Mouse (Mus musculus): ENCODE measurements around the gene Pmm1. TPM values are rescaled to one million over a fixed set of nuclear protein-coding genes. Genes with fewer than 3 reads are reported as not detected.
"Not testable (repeated sequence)": the region's sequence is repeated elsewhere in the genome, so short reads cannot be mapped to it uniquely, and the experiment has no call there.

The Pmm1 gene
- polyA plus RNA-seq (2015; fragmentation: Nextera tagmentation; extraction: Ambion mirVana) = 82.5 and 84.5 TPM in 2 replicates

DNA sequence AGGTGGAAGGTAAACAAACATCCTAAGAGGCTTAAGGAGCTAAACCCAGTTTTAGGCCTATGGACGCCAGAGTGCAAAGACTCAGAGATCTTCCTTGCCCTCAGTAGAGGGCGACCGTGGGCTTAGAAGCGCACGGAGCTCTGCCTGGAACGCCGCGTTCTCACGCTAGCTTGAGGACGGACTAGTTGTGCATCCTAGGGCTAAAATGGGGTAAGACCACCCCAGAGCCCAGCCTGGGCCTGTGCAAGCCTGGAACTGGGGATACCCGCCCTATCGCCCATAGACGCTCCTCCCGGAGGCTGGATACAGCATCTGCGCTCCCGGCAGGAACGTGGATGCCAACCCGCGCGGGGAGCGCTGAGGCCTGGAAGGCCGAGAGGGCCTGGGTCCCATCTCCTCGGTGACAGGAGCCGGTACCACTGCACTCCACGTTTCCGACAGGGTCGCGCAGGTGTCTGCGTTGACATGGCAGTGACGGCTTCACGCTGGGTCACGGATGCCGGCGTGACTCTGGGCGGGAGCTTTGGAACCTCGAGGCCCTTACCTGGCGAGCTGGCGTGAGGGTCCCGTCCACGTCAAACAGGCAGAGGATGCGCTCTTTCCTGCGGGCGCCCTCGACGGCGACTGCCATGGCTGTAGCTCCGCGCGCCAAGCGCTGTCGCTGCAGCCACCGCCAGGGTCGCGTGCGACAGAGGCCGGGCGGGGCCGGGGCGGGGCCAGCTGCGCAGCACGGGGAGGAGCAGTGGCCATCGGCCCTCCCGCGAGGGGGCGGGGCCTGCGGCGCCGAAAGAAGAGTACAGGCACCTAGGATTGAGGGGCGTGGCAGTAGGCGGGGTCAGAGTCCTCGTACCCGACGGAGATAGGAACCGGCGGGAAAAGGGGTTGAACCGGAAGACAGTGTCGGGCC lies at the start of gene Pmm1:
Gene Pmm1 (minus strand): TSS at position 760 of the 907 bp plus-strand sequence.
- peak; percentile 97 for ATAC-seq (replicated peaks)

DNA sequence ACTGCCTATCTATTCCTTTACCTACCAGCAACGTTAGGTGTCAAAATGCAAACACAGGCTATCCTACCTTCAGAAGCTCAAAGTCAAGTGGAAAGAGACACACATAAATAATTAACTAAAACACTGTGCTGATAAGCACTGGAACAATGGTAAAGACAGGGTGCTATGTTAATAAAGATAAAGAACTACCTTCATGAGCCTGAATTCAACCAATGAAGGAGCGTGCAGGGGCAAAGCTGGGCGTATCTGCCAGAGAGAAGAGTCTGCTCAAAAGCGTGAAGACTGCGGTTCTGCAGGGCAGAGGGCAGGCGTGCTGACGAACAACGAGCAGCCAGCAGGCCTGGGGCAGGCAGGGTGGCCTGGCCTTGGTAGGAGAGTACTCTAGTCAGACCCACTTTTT lies 43.5 kb upstream of the Pmm1 start:
- no peak for ATAC-seq (replicated peaks)
- H3K9me3 ChIP-seq = no peaks in the 10 kb centered on the region
- no peak overlapping the region for H3K4me2 ChIP-seq (replicated peaks)
- H3K27ac ChIP-seq (replicated peaks) = no peak overlapping the region
- no peaks in the 10 kb centered on the region for H3K27me3 ChIP-seq
- H3K4me3 ChIP-seq = no peak overlapping the region
- WGBS = 94% methylated on average over 8 of the region's 8 CpGs
- peaks cover 29% of the 10 kb centered on the region for H3K36me3 ChIP-seq
- H3K9ac ChIP-seq (replicated peaks) = no peak overlapping the region
- H3K4me1 ChIP-seq = no peaks in the 10 kb centered on the region

More for the DNA sequence above, at the start of gene Pmm1:
- Histone ChIP-seq H3K36me3 (no peaks in the 10 kb centered on the region), H3K4me1 (peaks cover 24% of the 10 kb centered on the region), H3K4me3 (peak within 1 kb of the TSS; percentile 76), H3K9ac (replicated peaks) (peak within 1 kb of the TSS; percentile 75), H3K4me2 (replicated peaks) (peak within 1 kb of the TSS; percentile 88), H3K27ac (replicated peaks) (peak within 1 kb of the TSS; percentile 89), H3K9me3 (no peaks in the 10 kb centered on the region), H3K27me3 (no peaks in the 10 kb centered on the region)
- WGBS = under 1% methylated on average over 77 of the region's 77 CpGs

DNA sequence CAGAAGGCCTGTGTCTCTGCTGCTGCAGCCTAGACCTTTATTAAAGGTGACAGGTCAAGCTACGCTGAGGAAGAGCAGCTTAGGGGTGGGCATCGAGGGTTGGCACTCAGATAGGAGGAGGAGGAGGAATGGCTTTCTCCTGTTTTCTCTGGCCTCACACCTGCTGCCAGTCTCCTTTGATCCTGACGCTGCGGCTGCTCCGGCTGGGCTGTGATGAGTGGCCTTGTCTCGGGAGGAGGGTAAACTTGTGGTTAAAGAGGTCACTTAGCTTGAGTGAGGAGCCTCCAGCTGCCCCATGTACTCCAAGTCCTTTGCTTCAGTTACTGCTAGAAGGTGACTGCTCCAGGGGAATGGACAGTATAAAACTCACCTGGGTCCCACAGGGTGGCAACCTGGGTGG lies 33.3 kb upstream of the Pmm1 start:
- H3K9me3 ChIP-seq = no peaks in the 10 kb centered on the region
- no peak overlapping the region for H3K9ac ChIP-seq (replicated peaks)
- H3K36me3 ChIP-seq = peaks cover 39% of the 10 kb centered on the region
- H3K27ac ChIP-seq (replicated peaks) = no peak overlapping the region
- no peak overlapping the region for H3K4me2 ChIP-seq (replicated peaks)
- no peaks in the 10 kb centered on the region for H3K27me3 ChIP-seq
- H3K4me3 ChIP-seq = no peak overlapping the region
- no peak for ATAC-seq (replicated peaks)
- peaks cover 6% of the 10 kb centered on the region; the same call in 1 of the 2 replicates for H3K4me1 ChIP-seq
- WGBS = 93% methylated on average over 6 of the region's 6 CpGs

DNA sequence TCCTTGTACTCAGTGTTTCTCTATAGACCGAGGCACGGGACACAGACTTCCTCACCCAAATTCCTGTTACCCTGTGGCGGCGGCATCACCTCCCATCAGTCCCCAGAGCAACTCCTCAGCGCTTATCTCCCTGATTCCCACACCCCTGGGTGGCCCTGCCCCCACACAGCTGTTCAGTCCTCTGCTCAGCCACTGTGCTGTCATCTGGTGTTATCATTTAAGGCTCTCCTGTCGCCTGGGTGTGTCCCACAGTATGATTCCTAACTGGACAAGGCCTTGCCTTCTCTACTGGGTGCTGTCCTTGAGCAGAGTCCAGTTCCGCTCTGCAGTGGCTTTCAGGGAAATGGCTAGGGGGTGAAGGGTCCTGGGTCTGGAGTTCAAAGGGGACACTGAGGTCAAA lies 29.8 kb upstream of the Pmm1 start:
- Histone ChIP-seq H3K4me2 (replicated peaks) (no peak overlapping the region), H3K36me3 (peaks cover 17% of the 10 kb centered on the region), H3K4me1 (peaks cover 10% of the 10 kb centered on the region), H3K4me3 (no peak overlapping the region), H3K27me3 (no peaks in the 10 kb centered on the region), H3K9ac (replicated peaks) (no peak overlapping the region), H3K27ac (replicated peaks) (no peak overlapping the region), H3K9me3 (no peaks in the 10 kb centered on the region)
- ATAC-seq (replicated peaks) = no peak
- 58% methylated on average over 7 of the region's 7 CpGs for WGBS

- Histone ChIP-seq H3K27ac (replicated peaks) (0 out of 2 replicates have a peak overlapping the region, but pooled peaks have one; percentile 20), H3K4me3 (no peak overlapping the region), H3K4me2 (replicated peaks) (no peak overlapping the region), H3K27me3 (no peaks in the 10 kb centered on the region), H3K36me3 (peaks cover 8% of the 10 kb centered on the region), H3K4me1 (peaks cover 17% of the 10 kb centered on the region), H3K9ac (replicated peaks) (no peak overlapping the region; the same call in 1 of the 2 replicates), H3K9me3 (no peaks in the 10 kb centered on the region)
- peak; percentile 66 for ATAC-seq (replicated peaks)
- 36% methylated on average over 11 of the region's 11 CpGs for WGBS
Measured at GRCm38 (mm10) chr15:81989371-81990062, 28.8 kb upstream of the Pmm1 start.

DNA sequence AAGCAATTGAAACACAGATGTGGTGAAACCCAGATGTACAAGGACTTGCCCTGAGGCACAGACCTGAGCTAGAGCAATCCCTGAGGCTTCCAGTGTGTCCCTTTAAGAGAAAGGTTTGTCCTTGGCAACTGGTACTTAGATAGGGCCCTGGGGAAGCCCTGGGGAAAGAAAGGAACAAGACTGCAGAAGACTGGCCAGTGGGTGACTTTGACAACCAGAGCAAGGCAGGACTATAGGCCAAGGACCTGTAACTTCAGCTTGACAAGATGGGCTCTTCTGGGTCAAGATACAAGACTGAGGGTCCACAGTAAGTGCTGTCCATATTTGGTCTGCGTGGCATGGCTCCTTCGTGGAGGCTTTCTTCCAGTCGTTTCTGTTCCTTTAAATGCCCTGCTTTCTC lies 26.9 kb upstream of the Pmm1 start, which contains the start of gene Xrcc6:
Gene Xrcc6 (plus strand): TSS at position 190 of the 400 bp plus-strand sequence.
- no peak within 1 kb of the TSS for H3K4me3 ChIP-seq
- no peaks in the 10 kb centered on the region for H3K9me3 ChIP-seq
- 78% methylated on average over 3 of the region's 3 CpGs for WGBS
- no peak within 1 kb of the TSS for H3K27ac ChIP-seq (replicated peaks)
- peaks cover 17% of the 10 kb centered on the region for H3K4me1 ChIP-seq
- H3K36me3 ChIP-seq = no peaks in the 10 kb centered on the region
- H3K27me3 ChIP-seq = no peaks in the 10 kb centered on the region
- no peak within 1 kb of the TSS for H3K9ac ChIP-seq (replicated peaks)
- no peak within 1 kb of the TSS for H3K4me2 ChIP-seq (replicated peaks)
- ATAC-seq (replicated peaks) = no peak

- Histone ChIP-seq H3K9me3 (no peaks in the 10 kb centered on the region), H3K4me2 (replicated peaks) (no peak overlapping the region), H3K9ac (replicated peaks) (no peak overlapping the region), H3K36me3 (no peaks in the 10 kb centered on the region), H3K4me3 (no peak overlapping the region), H3K27me3 (no peaks in the 10 kb centered on the region), H3K27ac (replicated peaks) (peak overlapping the region; percentile 49), H3K4me1 (peaks cover 17% of the 10 kb centered on the region)
- no peak for ATAC-seq (replicated peaks)
- 35% methylated on average over 2 of the region's 2 CpGs for WGBS
Measured at GRCm38 (mm10) chr15:81985267-81986161, 24.8 kb upstream of the Pmm1 start.

DNA sequence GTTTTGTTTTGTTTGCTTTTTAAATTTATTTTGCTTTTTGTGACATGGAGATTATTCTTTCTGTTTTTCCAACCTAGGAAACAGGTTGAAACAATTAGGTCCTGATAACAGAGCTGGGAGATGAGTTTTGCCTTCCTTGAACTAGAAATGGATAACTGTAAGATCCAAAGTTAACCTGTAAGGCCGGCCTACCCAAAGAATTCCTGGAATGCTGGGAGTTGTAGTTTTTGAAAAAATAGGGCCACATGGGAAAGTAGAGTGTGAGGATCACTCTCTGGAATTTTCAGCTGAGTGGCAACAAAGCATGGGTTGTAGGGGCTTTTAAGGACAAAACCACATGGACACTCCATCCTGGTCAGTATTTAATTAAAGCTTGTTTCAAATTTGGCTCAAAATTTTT lies 21.4 kb upstream of the Pmm1 start:
- no peaks in the 10 kb centered on the region for H3K9me3 ChIP-seq
- no peak overlapping the region for H3K9ac ChIP-seq (replicated peaks)
- H3K4me3 ChIP-seq = no peak overlapping the region
- H3K27ac ChIP-seq (replicated peaks) = no peak overlapping the region
- H3K27me3 ChIP-seq = no peaks in the 10 kb centered on the region
- H3K4me1 ChIP-seq = peaks cover 12% of the 10 kb centered on the region
- 76% methylated on average over 1 of the region's 1 CpGs for WGBS
- ATAC-seq (replicated peaks) = no peak
- H3K36me3 ChIP-seq = no peaks in the 10 kb centered on the region
- H3K4me2 ChIP-seq (replicated peaks) = no peak overlapping the region

- Histone ChIP-seq H3K4me3 (no peak within 1 kb of the TSS), H3K9ac (replicated peaks) (no peak within 1 kb of the TSS), H3K9me3 (no peaks in the 10 kb centered on the region), H3K4me1 (peaks cover 5% of the 10 kb centered on the region; the same call in 1 of the 2 replicates), H3K36me3 (no peaks in the 10 kb centered on the region), H3K27me3 (no peaks in the 10 kb centered on the region), H3K27ac (replicated peaks) (no peak within 1 kb of the TSS), H3K4me2 (replicated peaks) (no peak within 1 kb of the TSS)
- WGBS = 95% methylated on average over 23 of the region's 23 CpGs
- ATAC-seq (replicated peaks) = no peak
Measured at GRCm38 (mm10) chr15:81980321-81980720, 19.6 kb upstream of the Pmm1 start, which contains the start of gene 1700029P11Rik. Gene 1700029P11Rik (plus strand): TSS chr15:81980540.

- not testable (repeated sequence) for H3K4me2 ChIP-seq (replicated peaks); H3K4me1 ChIP-seq; H3K27me3 ChIP-seq; H3K27ac ChIP-seq (replicated peaks); ATAC-seq (replicated peaks); H3K9ac ChIP-seq (replicated peaks); H3K4me3 ChIP-seq; H3K9me3 ChIP-seq; H3K36me3 ChIP-seq
- WGBS = 91% methylated on average over 8 of the region's 8 CpGs
Measured at GRCm38 (mm10) chr15:81975156-81975555, 14.4 kb upstream of the Pmm1 start.

DNA sequence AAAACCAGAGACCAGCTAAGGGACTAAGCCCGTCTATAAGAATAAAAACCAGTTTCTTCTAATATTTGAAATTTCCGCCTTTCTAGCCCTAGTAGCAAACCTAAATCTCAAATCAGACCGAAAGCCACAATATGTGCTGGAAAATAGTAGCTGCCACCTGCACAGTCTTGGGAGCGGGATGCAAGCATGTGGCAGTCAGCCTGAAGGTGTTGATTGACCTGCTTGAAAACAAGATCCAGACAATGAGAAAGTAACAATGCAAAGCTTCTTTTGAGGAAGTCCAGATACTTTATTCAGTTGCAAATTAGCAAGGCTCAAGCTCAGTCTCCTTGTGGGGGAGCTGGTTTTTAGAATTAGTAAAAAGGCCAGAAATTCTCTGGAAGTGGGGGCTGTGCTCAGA lies 9.8 kb upstream of the Pmm1 start:
- not testable (repeated sequence) for H3K36me3 ChIP-seq; ATAC-seq (replicated peaks); H3K27ac ChIP-seq (replicated peaks); H3K27me3 ChIP-seq; H3K9ac ChIP-seq (replicated peaks); H3K9me3 ChIP-seq; H3K4me1 ChIP-seq; H3K4me2 ChIP-seq (replicated peaks); H3K4me3 ChIP-seq
- WGBS = 61% methylated on average over 4 of the region's 4 CpGs
